Mouse (Mus musculus): ENCODE measurements around the gene Gm10577. TPM values are rescaled to one million over a fixed set of nuclear protein-coding genes. Genes with fewer than 3 reads are reported as not detected.

Gm10577 gene
- polyA plus RNA-seq, 1 experiment from 2014 or later: not detected

DNA sequence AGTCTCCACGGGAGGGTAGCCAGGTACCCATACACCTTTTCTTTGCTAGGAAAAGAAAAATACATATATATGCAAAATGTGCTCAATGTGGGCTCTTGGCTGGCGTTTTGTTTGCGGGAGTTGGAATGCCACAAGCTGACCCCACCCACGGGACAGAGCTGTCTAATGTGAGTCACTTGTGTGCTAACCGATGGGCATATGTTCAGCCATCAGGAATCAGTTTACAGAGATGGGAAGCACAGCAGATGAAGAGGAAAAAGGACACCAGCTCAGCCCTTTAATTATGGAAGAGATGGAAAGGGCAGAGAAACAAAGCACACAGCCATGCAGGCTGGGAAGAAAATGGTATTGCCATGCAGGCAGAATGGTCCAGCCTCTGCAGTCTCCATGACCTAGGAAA is 6.1 kb upstream of the Gm10577 start:
- H3K27ac ChIP-seq: no peak overlapping the region
- WGBS: 81% methylated on average over 5 of the region's 5 CpGs
- H3K4me3 ChIP-seq: no peak overlapping the region

DNA sequence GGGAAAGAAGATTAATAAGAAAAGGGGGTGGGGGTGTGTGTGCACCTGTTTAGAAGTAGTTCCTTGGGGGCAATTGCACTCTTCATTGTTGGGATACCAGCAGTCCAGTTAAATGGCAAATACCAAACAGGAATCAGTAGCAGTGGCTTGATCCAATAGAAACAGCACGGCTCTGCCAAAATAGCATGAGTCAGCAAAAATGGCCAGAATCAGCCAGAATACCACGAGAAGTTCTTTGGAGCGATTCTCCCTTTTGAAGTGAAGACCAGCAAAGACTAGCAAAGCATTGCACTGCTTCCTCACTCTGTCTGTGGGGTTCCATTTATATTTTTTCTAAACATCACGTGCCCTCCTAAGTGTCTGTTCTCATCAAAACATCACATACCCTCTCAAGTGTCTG is 2.7 kb downstream of the Gm10577 start:
- H3K27me3 ChIP-seq (ENCODE audit: insufficient read depth, poor library complexity, severe bottlenecking): no peaks in the 10 kb centered on the region
- no peak overlapping the region for H3K4me3 ChIP-seq
- peaks cover 15% of the 10 kb centered on the region for H3K9me3 ChIP-seq
- no peaks in the 10 kb centered on the region for H3K36me3 ChIP-seq
- no peak for DNase-seq (ENCODE audit: low spot score)
- 87% methylated on average over 4 of the region's 4 CpGs for WGBS
- H3K27ac ChIP-seq: no peak overlapping the region
- H3K4me1 ChIP-seq (replicated peaks): no peaks in the 10 kb centered on the region

More for the DNA sequence above, 6.1 kb upstream of the Gm10577 start:
- no peak for DNase-seq (ENCODE audit: low spot score)
- Histone ChIP-seq H3K4me1 (replicated peaks) (no peaks in the 10 kb centered on the region), H3K9me3 (peaks cover 11% of the 10 kb centered on the region), H3K27me3 (ENCODE audit: insufficient read depth, poor library complexity, severe bottlenecking) (no peaks in the 10 kb centered on the region), H3K36me3 (no peaks in the 10 kb centered on the region)

DNA sequence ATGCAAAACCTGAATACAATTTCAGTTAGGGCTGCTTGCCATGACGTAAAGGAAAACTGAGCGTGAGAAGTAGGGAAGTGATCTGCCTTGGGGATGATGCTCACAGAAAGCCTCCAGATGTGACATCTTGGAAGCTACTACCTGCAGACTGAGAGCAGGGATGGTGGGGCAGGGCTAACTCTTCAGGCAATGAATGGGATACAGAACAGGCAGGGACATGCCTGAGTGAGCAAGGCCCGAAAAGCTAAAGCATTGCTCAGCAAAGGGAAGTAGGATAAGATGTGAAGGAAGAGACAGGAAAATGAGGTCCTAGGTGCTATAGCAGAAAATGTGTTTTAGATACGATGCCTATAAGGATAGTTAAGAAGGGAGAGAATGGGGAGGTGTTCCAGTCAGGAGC is 11.4 kb downstream of the Gm10577 start:
- no peaks in the 10 kb centered on the region for H3K4me1 ChIP-seq (replicated peaks)
- no peak overlapping the region for H3K4me3 ChIP-seq
- no peak overlapping the region for H3K27ac ChIP-seq
- 86% methylated on average over 4 of the region's 4 CpGs for WGBS
- no peaks in the 10 kb centered on the region for H3K27me3 ChIP-seq (ENCODE audit: insufficient read depth, poor library complexity, severe bottlenecking)
- DNase-seq (ENCODE audit: low spot score): no peak
- no peaks in the 10 kb centered on the region for H3K9me3 ChIP-seq
- peaks cover 37% of the 10 kb centered on the region for H3K36me3 ChIP-seq

GRCm38 (mm10) chr4:101008362-101008769 is 12.1 kb downstream of the Gm10577 start:
- DNase-seq (ENCODE audit: low spot score): no peak
- 68% methylated on average over 5 of the region's 5 CpGs for WGBS
- H3K27ac ChIP-seq: no peak overlapping the region

GRCm38 (mm10) chr4:101002961-101003360 is 17.5 kb downstream of the Gm10577 start:
- WGBS: 95% methylated on average over 16 of the region's 16 CpGs
- no peaks in the 10 kb centered on the region for H3K4me1 ChIP-seq (replicated peaks)

More at GRCm38 (mm10) chr4:101008362-101008769, 12.1 kb downstream of the Gm10577 start:
- Histone ChIP-seq H3K36me3 (peaks cover 44% of the 10 kb centered on the region), H3K4me3 (no peak overlapping the region), H3K4me1 (replicated peaks) (no peaks in the 10 kb centered on the region), H3K9me3 (no peaks in the 10 kb centered on the region), H3K27me3 (ENCODE audit: insufficient read depth, poor library complexity, severe bottlenecking) (no peaks in the 10 kb centered on the region)

DNA sequence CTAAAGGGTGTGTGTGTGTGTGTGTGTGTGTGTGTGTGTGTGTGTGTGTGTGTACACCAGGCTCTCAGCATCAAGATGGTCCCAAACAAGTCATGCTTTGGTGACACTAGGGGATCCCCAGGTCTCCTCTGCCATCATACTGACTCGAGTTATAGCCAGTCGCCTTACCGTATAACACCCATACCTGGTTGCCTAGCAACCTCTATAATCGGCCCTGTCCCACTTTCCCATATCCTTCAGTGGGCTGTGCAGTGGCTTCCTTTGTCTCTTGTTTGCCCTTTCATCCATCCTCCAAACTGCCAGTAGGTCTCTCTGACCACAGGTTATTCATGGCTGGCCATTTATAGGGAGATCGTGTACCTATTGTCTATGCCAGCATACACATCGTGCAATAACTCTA is 19.4 kb downstream of the Gm10577 start:
- 86% methylated on average over 6 of the region's 6 CpGs for WGBS

More at GRCm38 (mm10) chr4:101002961-101003360, 17.5 kb downstream of the Gm10577 start:
- Histone ChIP-seq H3K4me3 (no peak overlapping the region), H3K36me3 (peaks cover 89% of the 10 kb centered on the region), H3K9me3 (no peaks in the 10 kb centered on the region), H3K27me3 (ENCODE audit: insufficient read depth, poor library complexity, severe bottlenecking) (no peaks in the 10 kb centered on the region), H3K27ac (no peak overlapping the region)
- DNase-seq (ENCODE audit: low spot score): no peak

GRCm38 (mm10) chr4:101000622-101001021 is 19.9 kb downstream of the Gm10577 start:
- Histone ChIP-seq H3K27ac (no peak overlapping the region), H3K4me1 (replicated peaks) (peaks cover 2% of the 10 kb centered on the region; the same call in 1 of the 2 replicates), H3K9me3 (no peaks in the 10 kb centered on the region), H3K27me3 (ENCODE audit: insufficient read depth, poor library complexity, severe bottlenecking) (no peaks in the 10 kb centered on the region), H3K36me3 (peaks cover 92% of the 10 kb centered on the region), H3K4me3 (no peak overlapping the region)
- 91% methylated on average over 3 of the region's 3 CpGs for WGBS
- DNase-seq (ENCODE audit: low spot score): no peak

More for the DNA sequence above, 19.4 kb downstream of the Gm10577 start:
- Histone ChIP-seq H3K36me3 (peaks cover 92% of the 10 kb centered on the region), H3K9me3 (no peaks in the 10 kb centered on the region), H3K4me3 (no peak overlapping the region), H3K4me1 (replicated peaks) (no peaks in the 10 kb centered on the region), H3K27ac (no peak overlapping the region), H3K27me3 (ENCODE audit: insufficient read depth, poor library complexity, severe bottlenecking) (no peaks in the 10 kb centered on the region)
- no peak for DNase-seq (ENCODE audit: low spot score)

- 89% methylated on average over 8 of the region's 8 CpGs for WGBS
- peaks cover 90% of the 10 kb centered on the region for H3K36me3 ChIP-seq
- H3K27ac ChIP-seq: no peak overlapping the region
- DNase-seq (ENCODE audit: low spot score): no peak
- H3K9me3 ChIP-seq: no peaks in the 10 kb centered on the region
- peaks cover 14% of the 10 kb centered on the region for H3K4me1 ChIP-seq (replicated peaks)
- H3K4me3 ChIP-seq: no peak overlapping the region
- no peaks in the 10 kb centered on the region for H3K27me3 ChIP-seq (ENCODE audit: insufficient read depth, poor library complexity, severe bottlenecking)
Measured at GRCm38 (mm10) chr4:100998906-100999305, 21.6 kb downstream of the Gm10577 start.

GRCm38 (mm10) chr4:100998145-100998544 is 22.4 kb downstream of the Gm10577 start:
- Histone ChIP-seq H3K36me3 (peaks cover 89% of the 10 kb centered on the region), H3K4me1 (replicated peaks) (peaks cover 18% of the 10 kb centered on the region), H3K27ac (no peak overlapping the region), H3K4me3 (no peak overlapping the region), H3K27me3 (ENCODE audit: insufficient read depth, poor library complexity, severe bottlenecking) (no peaks in the 10 kb centered on the region), H3K9me3 (no peaks in the 10 kb centered on the region)
- WGBS: 26% methylated on average over 2 of the region's 2 CpGs
- peak; percentile 36 for DNase-seq (ENCODE audit: low spot score)

DNA sequence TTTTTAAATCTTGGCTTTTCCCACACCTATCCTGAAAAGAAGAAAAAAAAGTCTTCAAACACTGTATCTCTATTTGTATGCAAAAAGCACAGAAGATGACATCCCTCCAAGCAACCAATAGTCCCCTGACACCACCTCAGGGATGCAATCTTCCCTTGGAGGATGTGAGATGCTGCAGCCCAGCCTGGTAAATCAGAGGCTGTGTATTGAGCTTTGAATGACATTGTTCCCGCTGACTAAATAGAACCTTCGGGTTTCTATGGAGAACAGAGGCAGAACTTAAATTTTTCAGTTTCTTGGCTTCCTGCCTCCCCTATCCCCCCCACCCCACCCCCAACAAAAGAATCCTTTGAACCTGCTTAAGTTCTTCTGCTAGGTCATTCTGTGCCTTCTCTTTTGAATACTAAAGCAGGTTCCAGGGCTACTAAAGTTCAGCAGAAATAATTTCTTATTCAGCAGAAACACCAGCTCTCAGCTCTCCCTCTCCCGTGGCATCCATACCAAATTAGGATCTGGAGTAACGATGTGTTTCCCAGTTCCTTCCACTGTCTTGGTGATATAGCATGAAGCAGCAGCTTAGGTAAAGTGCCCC is 24.3 kb downstream of the Gm10577 start:
- peaks cover 36% of the 10 kb centered on the region for H3K4me1 ChIP-seq (replicated peaks)
- no peaks in the 10 kb centered on the region for H3K9me3 ChIP-seq
- H3K27me3 ChIP-seq (ENCODE audit: insufficient read depth, poor library complexity, severe bottlenecking): no peaks in the 10 kb centered on the region
- H3K4me3 ChIP-seq: no peak overlapping the region
- no peak for DNase-seq (ENCODE audit: low spot score)
- peaks cover 90% of the 10 kb centered on the region for H3K36me3 ChIP-seq
- H3K27ac ChIP-seq: no peak overlapping the region
- 69% methylated on average over 4 of the region's 4 CpGs for WGBS

DNA sequence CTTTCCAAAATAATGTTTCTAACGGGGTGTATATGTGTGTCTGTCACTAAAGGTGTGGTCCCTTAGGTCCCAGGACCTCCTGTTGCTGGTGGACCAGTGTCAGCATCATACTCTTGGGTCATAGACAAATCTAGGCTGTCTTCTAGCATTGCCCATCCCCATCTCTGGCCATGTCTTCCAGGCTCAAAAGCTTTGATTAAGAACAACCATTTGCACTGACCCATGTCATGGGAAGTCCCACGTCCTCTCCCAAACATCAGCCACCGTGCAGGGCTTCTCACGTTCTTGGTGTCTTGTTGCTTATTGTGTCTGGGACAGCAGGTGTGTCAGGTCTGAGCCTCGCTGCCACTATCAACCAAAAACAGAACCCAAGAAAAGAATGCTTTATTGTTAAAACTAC is 24.9 kb downstream of the Gm10577 start:
- DNase-seq (ENCODE audit: low spot score): no peak
- H3K4me1 ChIP-seq (replicated peaks): peaks cover 41% of the 10 kb centered on the region
- H3K36me3 ChIP-seq: peaks cover 90% of the 10 kb centered on the region
- H3K9me3 ChIP-seq: no peaks in the 10 kb centered on the region
- WGBS: 75% methylated on average over 5 of the region's 5 CpGs
- no peak overlapping the region for H3K27ac ChIP-seq
- no peaks in the 10 kb centered on the region for H3K27me3 ChIP-seq (ENCODE audit: insufficient read depth, poor library complexity, severe bottlenecking)
- no peak overlapping the region for H3K4me3 ChIP-seq

DNA sequence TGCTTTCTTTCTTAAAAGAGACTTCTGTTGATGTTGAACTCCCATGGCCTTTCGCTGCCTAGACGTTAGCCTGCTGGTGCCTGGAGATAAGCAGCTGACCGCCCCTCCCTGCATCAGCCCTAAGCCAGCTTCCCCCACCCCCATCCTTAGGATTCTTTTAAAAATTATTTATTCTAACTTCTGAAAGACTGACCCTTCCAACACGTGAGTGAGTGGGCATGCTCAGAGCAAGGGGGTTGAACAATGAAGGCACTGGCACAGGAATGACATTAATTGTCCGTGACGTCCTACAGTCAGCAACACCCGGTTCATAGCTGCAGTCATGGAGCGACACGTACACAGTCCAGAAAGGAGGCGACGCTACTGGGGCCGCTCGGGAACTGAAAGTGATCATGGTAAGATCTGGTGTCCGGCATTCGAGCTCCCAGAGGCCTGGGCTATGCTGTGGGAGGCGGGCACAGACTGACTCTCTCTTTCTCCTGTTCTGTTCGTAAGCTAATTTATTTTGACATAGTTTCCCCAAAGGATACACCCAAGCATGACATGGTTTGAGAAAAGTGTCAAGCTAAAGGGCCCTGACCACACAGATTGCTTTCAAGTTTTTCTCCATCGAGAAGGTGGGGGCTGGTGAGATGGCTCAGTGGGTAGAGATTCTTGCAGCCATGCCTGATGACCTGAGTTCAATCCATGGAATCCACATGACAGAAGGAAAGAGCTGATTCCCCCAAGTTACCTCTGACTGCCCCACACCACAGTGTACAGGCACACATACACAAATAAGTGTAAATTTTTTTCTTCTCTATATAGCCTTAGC is 25.8 kb downstream of the Gm10577 start:
- H3K36me3 ChIP-seq: peaks cover 90% of the 10 kb centered on the region

DNA sequence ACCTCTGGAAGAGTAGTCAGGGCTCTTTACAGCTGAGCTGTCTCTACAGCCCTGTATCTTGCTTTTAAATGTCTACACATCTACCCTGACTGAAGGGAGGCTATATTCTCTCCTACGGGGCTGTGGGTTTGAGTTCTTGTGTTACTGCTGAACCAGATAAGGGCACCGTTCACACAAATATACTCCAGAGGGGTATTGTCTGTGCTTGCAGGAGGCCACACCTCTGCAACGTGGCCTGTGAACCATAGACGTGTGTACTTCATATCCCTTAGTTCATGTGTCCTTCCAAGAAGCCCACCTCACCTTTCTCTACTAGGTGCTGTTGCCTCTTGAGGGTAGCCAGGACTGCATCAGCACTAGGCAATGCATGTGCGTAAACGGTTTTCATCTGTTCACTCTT is 28.4 kb downstream of the Gm10577 start:
- no peak overlapping the region for H3K4me3 ChIP-seq
- DNase-seq (ENCODE audit: low spot score): no peak
- WGBS: 89% methylated on average over 6 of the region's 6 CpGs
- H3K36me3 ChIP-seq: peaks cover 96% of the 10 kb centered on the region
- H3K27me3 ChIP-seq (ENCODE audit: insufficient read depth, poor library complexity, severe bottlenecking): no peaks in the 10 kb centered on the region
- peak overlapping the region; percentile 46 for H3K27ac ChIP-seq
- no peaks in the 10 kb centered on the region for H3K9me3 ChIP-seq
- H3K4me1 ChIP-seq (replicated peaks): peaks cover 56% of the 10 kb centered on the region

More for the DNA sequence above, 25.8 kb downstream of the Gm10577 start:
- Histone ChIP-seq H3K4me3 (no peak overlapping the region), H3K27ac (peak overlapping the region; percentile 23; the same call in 1 of the 2 replicates), H3K9me3 (no peaks in the 10 kb centered on the region), H3K27me3 (ENCODE audit: insufficient read depth, poor library complexity, severe bottlenecking) (no peaks in the 10 kb centered on the region), H3K4me1 (replicated peaks) (peaks cover 51% of the 10 kb centered on the region)
- no peak for DNase-seq (ENCODE audit: low spot score)
- 66% methylated on average over 18 of the region's 18 CpGs for WGBS
